Mouse (Mus musculus) midbrain, embryonic 11.5 days (tissue): Measurements from ENCODE around the gene Hmgn1. TPM values are rescaled to one million over a fixed set of nuclear protein-coding genes. Genes with fewer than 3 reads are reported as not detected.

Source experiments
- ATAC-seq: fragments of 200-750 bp; cut with Nextera tagmentation; 2 replicates; pipeline ENCODE4 v1.8.0; 2017; ENCODE audit warnings: moderate TSS enrichment, moderate library complexity; ENCODE audit not compliant: low FRiP score
- DNase-seq: peaks from one replicate; pipeline ENCODE4 v3.0.0; 2015; ENCODE audit warnings: low spot score; ENCODE audit errors: missing footprints
- H3K27ac ChIP-seq: fragments of 300-500 bp; sonication (generic); 2 replicates; pipeline ENCODE4 v1.5.1; 2014; ENCODE audit warnings: low read depth, low read length
- H3K27me3 ChIP-seq: fragments of 300-500 bp; sonication (generic); 2 replicates; pipeline ENCODE4 v1.6.1; 2014; ENCODE audit warnings: mild to moderate bottlenecking, low read length, moderate library complexity, mixed read lengths; ENCODE audit not compliant: control insufficient read depth, insufficient read depth
- H3K36me3 ChIP-seq: fragments of 300-500 bp; sonication (generic); 2 replicates; pipeline ENCODE4 v1.6.1; 2014; ENCODE audit warnings: mild to moderate bottlenecking, low read length, moderate library complexity, mixed read lengths; ENCODE audit not compliant: control insufficient read depth, insufficient read depth
- H3K4me1 ChIP-seq: fragments of 300-500 bp; sonication (generic); 2 replicates; pipeline ENCODE4 v1.6.1; 2014; ENCODE audit warnings: low read length; ENCODE audit not compliant: control insufficient read depth, insufficient read depth
- H3K4me2 ChIP-seq: fragments of 300-500 bp; sonication (generic); 2 replicates; pipeline ENCODE4 v1.6.1; 2014; ENCODE audit warnings: mild to moderate bottlenecking, moderate library complexity
- H3K4me3 ChIP-seq: fragments of 300-500 bp; sonication (generic); 2 replicates; pipeline ENCODE4 v1.5.1; 2014; ENCODE audit warnings: low read depth, low read length
- H3K9ac ChIP-seq: fragments of 300-500 bp; sonication (generic); 2 replicates; pipeline ENCODE4 v1.6.1; 2014; ENCODE audit warnings: low read length
- H3K9me3 ChIP-seq: fragments of 300-500 bp; sonication (generic); 2 replicates; pipeline ENCODE4 v1.6.1; 2016; ENCODE audit warnings: low read length; ENCODE audit not compliant: control insufficient read depth
- WGBS: fragments of 180-500 bp; shearing (Covaris S2); extraction: QIAGEN DNeasy Blood & Tissue Kit; methylation state at CpG from one replicate; pipeline ENCODE4 v1.1.7; 2014; 5-methylcytosine and 5-hydroxymethylcytosine counted together
- polyA plus RNA-seq: library from polyadenylated mRNA; unstranded; fragments of >200 nt; fragmentation: Nextera tagmentation; extraction: Ambion mirVana; gene quantifications from 2 replicates; pipeline ENCODE4 v1.2.1, GENCODE M21; 2014

Hmgn1 gene
- polyA plus RNA-seq, 1 experiment from 2014 or later, result 886 TPM

GRCm38 (mm10) chr16:96159091-96159731, 31.7 kb upstream of the Hmgn1 start:
- no peaks in the 10 kb centered on the region; the same call in 1 of the 2 replicates for H3K27me3 ChIP-seq
- no peaks in the 10 kb centered on the region for H3K36me3 ChIP-seq
- H3K4me3 ChIP-seq, result peak overlapping the region; percentile 35
- no peaks in the 10 kb centered on the region for H3K9me3 ChIP-seq
- DNase-seq, result peak; percentile 97
- H3K4me2 ChIP-seq, result peak overlapping the region; percentile 67
- H3K27ac ChIP-seq, result peak overlapping the region; percentile 1; the same call in 1 of the 2 replicates
- H3K4me1 ChIP-seq, result 0 out of 2 replicates have a peak, but pooled peaks cover 2% of the 10 kb centered on the region
- ATAC-seq, result peak; percentile 92
- peak overlapping the region; percentile 72 for H3K9ac ChIP-seq
- under 1% methylated on average over 67 of the region's 67 CpGs for WGBS

- H3K27me3 ChIP-seq, result no peaks in the 10 kb centered on the region; the same call in 1 of the 2 replicates
- ATAC-seq (peak; percentile 22; the same call in 1 of the 2 replicates), DNase-seq (peak; percentile 92)
- H3K4me3 ChIP-seq, result peak overlapping the region; percentile 35
- 0 out of 2 replicates have a peak, but pooled peaks cover 2% of the 10 kb centered on the region for H3K4me1 ChIP-seq
- no peaks in the 10 kb centered on the region for H3K36me3 ChIP-seq
- 65% methylated on average over 12 of the region's 12 CpGs for WGBS
- peak overlapping the region; percentile 67 for H3K4me2 ChIP-seq
- no peaks in the 10 kb centered on the region for H3K9me3 ChIP-seq
- peak overlapping the region; percentile 72 for H3K9ac ChIP-seq
- no peak overlapping the region; the same call in 1 of the 2 replicates for H3K27ac ChIP-seq
These were observed 31.1 kb upstream of the Hmgn1 start for GRCm38 (mm10) chr16:96158511-96159080.

GRCm38 (mm10) chr16:96157171-96157570, 29.6 kb upstream of the Hmgn1 start:
- Histone ChIP-seq H3K9ac (no peak overlapping the region), H3K36me3 (no peaks in the 10 kb centered on the region)
- 93% methylated on average over 11 of the region's 11 CpGs for WGBS

GRCm38 (mm10) chr16:96156019-96156418, 28.5 kb upstream of the Hmgn1 start:
- Histone ChIP-seq H3K4me3 (no peak overlapping the region), H3K27ac (no peak overlapping the region), H3K9ac (no peak overlapping the region), H3K9me3 (no peaks in the 10 kb centered on the region), H3K4me2 (no peak overlapping the region), H3K27me3 (no peaks in the 10 kb centered on the region; the same call in 1 of the 2 replicates), H3K4me1 (0 out of 2 replicates have a peak, but pooled peaks cover 2% of the 10 kb centered on the region), H3K36me3 (no peaks in the 10 kb centered on the region)
- DNase-seq (no peak), ATAC-seq (no peak)
- WGBS, result 92% methylated on average over 8 of the region's 8 CpGs

More at GRCm38 (mm10) chr16:96157171-96157570, 29.6 kb upstream of the Hmgn1 start:
- Histone ChIP-seq H3K9me3 (no peaks in the 10 kb centered on the region), H3K27ac (no peak overlapping the region), H3K4me2 (no peak overlapping the region), H3K4me3 (no peak overlapping the region), H3K4me1 (0 out of 2 replicates have a peak, but pooled peaks cover 2% of the 10 kb centered on the region), H3K27me3 (no peaks in the 10 kb centered on the region; the same call in 1 of the 2 replicates)
- DNase-seq (no peak), ATAC-seq (no peak)

- ATAC-seq, result no peak
- no peaks in the 10 kb centered on the region for H3K9me3 ChIP-seq
- H3K4me1 ChIP-seq, result 0 out of 2 replicates have a peak, but pooled peaks cover 2% of the 10 kb centered on the region
- WGBS, result 94% methylated on average over 2 of the region's 2 CpGs
- no peaks in the 10 kb centered on the region for H3K27me3 ChIP-seq
- no peaks in the 10 kb centered on the region for H3K36me3 ChIP-seq
- H3K4me2 ChIP-seq, result no peak overlapping the region
- H3K27ac ChIP-seq, result no peak overlapping the region
- H3K9ac ChIP-seq, result no peak overlapping the region
- no peak for DNase-seq
- H3K4me3 ChIP-seq, result no peak overlapping the region
These were observed 26.9 kb upstream of the Hmgn1 start for GRCm38 (mm10) chr16:96154476-96154875.

- ATAC-seq (peak; percentile 80), DNase-seq (peak; percentile 98)
- Histone ChIP-seq H3K36me3 (no peaks in the 10 kb centered on the region), H3K4me2 (no peak overlapping the region), H3K4me1 (no peaks in the 10 kb centered on the region; the same call in 1 of the 2 replicates), H3K4me3 (no peak overlapping the region), H3K27me3 (no peaks in the 10 kb centered on the region), H3K27ac (no peak overlapping the region), H3K9me3 (no peaks in the 10 kb centered on the region), H3K9ac (no peak overlapping the region)
- WGBS, result 27% methylated on average over 9 of the region's 9 CpGs
These were observed 24.0 kb upstream of the Hmgn1 start for GRCm38 (mm10) chr16:96151551-96151950.

GRCm38 (mm10) chr16:96150995-96151394, 23.5 kb upstream of the Hmgn1 start:
- DNase-seq (no peak), ATAC-seq (no peak)
- Histone ChIP-seq H3K9me3 (no peaks in the 10 kb centered on the region), H3K27ac (no peak overlapping the region), H3K9ac (no peak overlapping the region), H3K36me3 (no peaks in the 10 kb centered on the region), H3K4me2 (no peak overlapping the region), H3K27me3 (no peaks in the 10 kb centered on the region), H3K4me1 (peaks cover 5% of the 10 kb centered on the region), H3K4me3 (no peak overlapping the region)
- 82% methylated on average over 4 of the region's 4 CpGs for WGBS

GRCm38 (mm10) chr16:96149311-96149710, 21.8 kb upstream of the Hmgn1 start:
- Histone ChIP-seq H3K4me1 (peaks cover 8% of the 10 kb centered on the region), H3K27ac (no peak overlapping the region), H3K9me3 (no peaks in the 10 kb centered on the region), H3K4me2 (no peak overlapping the region), H3K9ac (no peak overlapping the region), H3K36me3 (no peaks in the 10 kb centered on the region), H3K4me3 (no peak overlapping the region), H3K27me3 (no peaks in the 10 kb centered on the region)
- DNase-seq, result no peak
- ATAC-seq, result no peak
- WGBS, result 80% methylated on average over 9 of the region's 9 CpGs

- no peak for DNase-seq
- Histone ChIP-seq H3K36me3 (no peaks in the 10 kb centered on the region), H3K9me3 (no peaks in the 10 kb centered on the region), H3K4me2 (no peak overlapping the region), H3K27ac (no peak overlapping the region), H3K4me1 (peaks cover 8% of the 10 kb centered on the region), H3K4me3 (no peak overlapping the region), H3K9ac (no peak overlapping the region), H3K27me3 (no peaks in the 10 kb centered on the region)
- no peak for ATAC-seq
- 76% methylated on average over 6 of the region's 6 CpGs for WGBS
These were observed 21.3 kb upstream of the Hmgn1 start for GRCm38 (mm10) chr16:96148834-96149233.
